Mouse (Mus musculus) megakaryocyte, embryonic 14.5 days (primary cell): ENCODE results near the gene Olfr691.

Experiments used
- FLI1 ChIP-seq: IDR thresholded peaks from 2 replicates; pipeline ENCODE4 v1.6.1; 2012; ENCODE audit warnings: low read length, inconsistent platforms, mixed read lengths
- GATA1 ChIP-seq: IDR thresholded peaks from 3 replicates; pipeline ENCODE4 v1.6.1; 2012; ENCODE audit warnings: mixed read lengths, low read length, inconsistent platforms, borderline replicate concordance

DNA sequence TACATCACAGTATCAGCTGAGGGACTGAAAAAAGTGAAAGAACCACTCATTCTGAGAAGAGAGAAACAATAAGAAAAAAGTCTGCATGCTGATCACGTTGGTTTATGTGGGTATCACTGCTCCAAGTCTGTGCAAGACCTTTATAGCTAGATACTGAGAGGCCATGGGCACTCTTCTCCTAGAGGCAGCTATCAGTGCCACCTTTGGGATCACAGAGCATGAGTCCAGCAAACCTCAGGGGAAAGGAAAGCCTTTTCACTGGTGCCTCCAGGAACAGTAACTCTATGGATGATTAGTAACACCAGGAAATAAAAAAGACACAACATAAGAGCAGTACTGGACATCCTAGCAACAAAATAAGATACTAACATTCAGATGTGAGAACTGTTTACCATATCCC lies at the start of gene Olfr691:
- TF ChIP-seq GATA1, result no peak
- TF ChIP-seq FLI1, result no peak
